Mouse (Mus musculus) lung, adult 18-20 months (tissue): ENCODE measurements around the gene Gm8369.
"Not testable (repeated sequence)": the region's sequence is repeated elsewhere in the genome, so short reads cannot be mapped to it uniquely, and the experiment has no call there.

Experiments
- DNase-seq, 2 experiments: peaks; one replicate each; pipeline ENCODE4 v3.0.0; 2022; ENCODE audit warnings: mixed read lengths in 2 of 2

Gm8369 gene

GRCm38 (mm10) chr19:11485746-11486145, at the start of gene Gm8369:
TSS of gene Gm8369 (plus strand) at chr19:11485938.
- no peak for DNase-seq

GRCm38 (mm10) chr19:11443338-11443737, 42.4 kb upstream of the Gm8369 start, which contains the start of gene Ms4a4b:
TSS of gene Ms4a4b (plus strand) at chr19:11443553.
- DNase-seq: no peak

GRCm38 (mm10) chr19:11443964-11444363, 41.8 kb upstream of the Gm8369 start:
- no peak for DNase-seq

- DNase-seq: no peak
Observed at GRCm38 (mm10) chr19:11447238-11447637, 38.5 kb upstream of the Gm8369 start.

- DNase-seq: not testable (repeated sequence)
Observed at GRCm38 (mm10) chr19:11459041-11459440, 26.7 kb upstream of the Gm8369 start.

GRCm38 (mm10) chr19:11464795-11465194, 20.9 kb upstream of the Gm8369 start:
- peak in 1 of 2 experiments; percentile 8 for DNase-seq

- DNase-seq: no peak
Observed at GRCm38 (mm10) chr19:11466471-11466870, 19.3 kb upstream of the Gm8369 start.

- not testable (repeated sequence) for DNase-seq
Observed at GRCm38 (mm10) chr19:11468361-11468760, 17.4 kb upstream of the Gm8369 start.

GRCm38 (mm10) chr19:11469215-11469614, 16.5 kb upstream of the Gm8369 start, which contains the start of gene Ms4a6c:
TSS of gene Ms4a6c (plus strand) at chr19:11469366.
- DNase-seq: not testable (repeated sequence)

GRCm38 (mm10) chr19:11479714-11480113, 6.0 kb upstream of the Gm8369 start:
- no peak for DNase-seq

- DNase-seq: no peak
Observed at GRCm38 (mm10) chr19:11482684-11483083, 3.1 kb upstream of the Gm8369 start.

- no peak for DNase-seq
Observed at GRCm38 (mm10) chr19:11483941-11484340, 1.8 kb upstream of the Gm8369 start.

- no peak for DNase-seq
Observed at GRCm38 (mm10) chr19:11484388-11484787, 1.4 kb upstream of the Gm8369 start.

GRCm38 (mm10) chr19:11485266-11485665, 472 bp upstream of the Gm8369 start:
- DNase-seq: no peak

- DNase-seq: no peak
Observed at GRCm38 (mm10) chr19:11486599-11486998, 861 bp downstream of the Gm8369 start.

- no peak for DNase-seq
Observed at GRCm38 (mm10) chr19:11491406-11492189, 5.9 kb downstream of the Gm8369 start.

GRCm38 (mm10) chr19:11492671-11493070, 6.9 kb downstream of the Gm8369 start:
- DNase-seq: no peak

- DNase-seq: no peak
Observed at GRCm38 (mm10) chr19:11494519-11494918, 8.8 kb downstream of the Gm8369 start.

GRCm38 (mm10) chr19:11496361-11496760, 10.6 kb downstream of the Gm8369 start:
- no peak for DNase-seq

GRCm38 (mm10) chr19:11497300-11497699, 11.6 kb downstream of the Gm8369 start:
- not testable (repeated sequence) for DNase-seq

- DNase-seq: no peak
Observed at GRCm38 (mm10) chr19:11500796-11501195, 15.1 kb downstream of the Gm8369 start.

- no peak for DNase-seq
Observed at GRCm38 (mm10) chr19:11501326-11501725, 15.6 kb downstream of the Gm8369 start.

- no peak for DNase-seq
Observed at GRCm38 (mm10) chr19:11504857-11505256, 19.1 kb downstream of the Gm8369 start.

GRCm38 (mm10) chr19:11513458-11513857, 27.7 kb downstream of the Gm8369 start:
- DNase-seq: no peak

GRCm38 (mm10) chr19:11516246-11516645, 30.5 kb downstream of the Gm8369 start, which contains the start of gene Ms4a6b:
TSS of gene Ms4a6b (plus strand) at chr19:11516512.
- no peak for DNase-seq
